Mouse (Mus musculus) ES-Bruce4 (cell line): ENCODE results near the gene Tep1.

Experiments
- CTCF ChIP-seq: IDR thresholded peaks from one replicate; pipeline ENCODE4 v1.8.1; 2011; ENCODE audit warnings: low read depth, low read length
- POLR2A ChIP-seq: IDR thresholded peaks from one replicate; pipeline ENCODE4 v1.8.1; 2011; ENCODE audit warnings: low read length; ENCODE audit not compliant: insufficient read depth

DNA sequence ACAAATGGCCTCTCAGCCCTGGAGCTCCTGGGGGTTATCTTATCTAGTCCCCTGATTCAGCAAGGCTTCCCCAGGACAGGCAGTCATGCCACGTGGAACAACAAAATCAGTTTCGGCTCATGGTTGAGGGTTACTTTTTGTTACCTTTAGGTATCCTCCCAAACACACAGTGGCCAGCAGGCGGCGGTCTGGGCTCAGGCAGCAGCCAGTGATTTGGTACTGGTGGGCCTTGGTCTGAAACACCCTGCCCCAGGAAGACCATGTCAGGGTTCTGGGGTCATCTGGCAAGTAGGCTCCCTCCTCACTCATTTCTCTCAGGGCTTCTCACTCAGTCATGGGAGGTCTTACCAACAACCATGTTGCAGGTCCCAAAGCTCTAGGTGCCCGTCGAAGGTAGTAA is 33.1 kb downstream of the Tep1 start:
- no peak for TF ChIP-seq POLR2A
- TF ChIP-seq CTCF: peak; percentile 62
